Mouse (Mus musculus): Measurements from ENCODE around the gene Epha6. TPM values are rescaled to one million over a fixed set of nuclear protein-coding genes. Genes with fewer than 3 reads are reported as not detected.
A peak's percentile ranks its signal among the peaks of the same experiment; 100 is the strongest.
"Not testable (repeated sequence)": the region's sequence is repeated elsewhere in the genome, so short reads cannot be mapped to it uniquely, and the experiment has no call there.

Epha6 gene
- polyA plus RNA-seq, 1 experiment from 2014 or later: 4.4 TPM

DNA sequence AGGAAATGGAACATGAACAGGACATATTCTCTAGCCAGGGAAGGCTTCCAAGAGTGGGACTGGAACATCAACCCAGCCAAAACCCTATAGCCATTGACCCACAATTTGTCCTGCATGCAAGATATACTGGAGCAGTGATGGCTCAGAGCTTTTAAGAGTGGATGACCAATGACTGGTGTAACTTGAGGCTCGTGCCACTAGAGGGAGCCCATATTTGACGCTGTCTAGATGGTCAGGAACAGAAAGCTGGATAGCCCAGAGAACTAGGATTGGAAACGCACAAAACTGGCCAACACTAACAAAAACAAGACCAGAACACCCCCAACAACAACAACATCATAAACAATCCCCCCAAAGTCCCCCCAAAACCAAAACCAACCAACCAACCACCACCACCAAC is 758.8 kb downstream of the Epha6 start:
- ATAC-seq (ENCODE audit: low read depth): peak; percentile 36; the same call in 1 of the 2 replicates

DNA sequence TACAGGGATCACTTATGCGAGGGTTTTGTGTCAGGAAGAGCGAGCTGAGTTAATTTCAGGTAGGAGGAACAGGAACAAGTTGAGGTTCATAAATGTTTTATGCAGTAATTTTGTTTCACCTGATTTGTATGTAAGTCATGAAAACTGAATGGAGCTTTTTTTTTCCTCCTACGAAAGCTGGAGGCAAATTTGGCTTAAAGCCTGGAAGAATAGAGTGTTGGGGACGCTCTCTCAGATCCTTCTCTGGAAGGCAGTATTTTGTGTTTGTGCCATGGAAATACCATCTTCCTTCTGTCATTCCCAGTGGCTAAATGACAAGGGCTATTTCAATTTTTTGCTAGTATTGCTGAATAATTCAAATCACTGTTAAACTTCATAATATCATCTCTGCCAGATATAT is 768.6 kb downstream of the Epha6 start:
- Histone ChIP-seq H3K36me3 (no peaks in the 10 kb centered on the region), H3K9ac (no peak overlapping the region), H3K27ac (replicated peaks) (no peak overlapping the region), H3K27me3 (no peaks in the 10 kb centered on the region), H3K4me3 (no peak overlapping the region), H3K4me1 (replicated peaks) (no peaks in the 10 kb centered on the region), H3K4me2 (no peak overlapping the region), H3K9me3 (no peaks in the 10 kb centered on the region)
- no peak for ATAC-seq (ENCODE audit: low read depth)
- WGBS: 77% methylated on average over 4 of the region's 4 CpGs

More for the DNA sequence above, 758.8 kb downstream of the Epha6 start:
- Histone ChIP-seq H3K27me3 (no peaks in the 10 kb centered on the region), H3K9ac (no peak overlapping the region), H3K4me3 (no peak overlapping the region), H3K27ac (replicated peaks) (no peak overlapping the region), H3K4me1 (replicated peaks) (no peaks in the 10 kb centered on the region), H3K9me3 (no peaks in the 10 kb centered on the region), H3K4me2 (no peak overlapping the region), H3K36me3 (no peaks in the 10 kb centered on the region)
- WGBS: 18% methylated on average over 3 of the region's 3 CpGs

DNA sequence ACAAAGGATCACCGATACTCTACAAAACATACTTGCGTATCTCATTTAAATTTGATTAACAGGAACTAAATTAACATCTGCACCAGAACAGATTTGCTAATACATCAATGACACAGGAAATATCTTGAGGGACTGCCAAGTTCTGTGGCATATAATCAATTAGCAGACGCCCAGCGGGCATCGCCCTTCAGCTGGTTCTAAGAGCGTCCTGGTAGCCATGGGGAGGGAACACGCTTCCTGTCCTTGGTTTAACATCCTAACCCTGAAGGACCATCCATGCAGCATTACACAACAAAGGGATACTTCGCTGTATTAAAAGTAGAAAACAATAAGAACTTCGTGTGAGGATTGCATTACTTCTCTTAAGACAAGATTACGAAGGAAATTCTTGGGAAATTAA is 769.0 kb downstream of the Epha6 start:
- 70% methylated on average over 10 of the region's 10 CpGs for WGBS
- Histone ChIP-seq H3K4me1 (replicated peaks) (no peaks in the 10 kb centered on the region), H3K27ac (replicated peaks) (no peak overlapping the region), H3K9me3 (no peaks in the 10 kb centered on the region), H3K4me2 (no peak overlapping the region), H3K9ac (no peak overlapping the region), H3K36me3 (no peaks in the 10 kb centered on the region), H3K27me3 (no peaks in the 10 kb centered on the region), H3K4me3 (no peak overlapping the region)
- no peak for ATAC-seq (ENCODE audit: low read depth)

DNA sequence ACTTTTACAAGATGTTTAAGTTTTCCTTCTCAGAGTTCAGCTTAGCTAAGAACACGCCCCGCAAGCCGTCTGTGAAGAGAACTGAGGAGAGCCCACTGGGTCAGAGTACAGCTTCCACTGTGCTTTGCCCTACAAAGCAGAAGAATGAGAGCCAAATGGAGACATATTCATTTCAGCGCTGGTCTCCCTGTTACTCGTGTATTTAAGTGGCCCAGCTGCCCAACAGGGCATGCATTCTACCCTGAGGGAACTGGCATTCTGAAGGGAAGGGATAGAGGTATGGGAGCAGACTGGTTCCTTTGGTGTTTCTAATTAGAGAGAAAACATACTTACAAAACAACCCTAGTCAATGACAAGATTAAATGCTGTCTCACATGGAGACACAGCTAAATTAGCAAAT is 772.9 kb downstream of the Epha6 start:
- WGBS: 68% methylated on average over 5 of the region's 5 CpGs
- no peak overlapping the region for H3K4me3 ChIP-seq
- no peaks in the 10 kb centered on the region for H3K9me3 ChIP-seq
- no peaks in the 10 kb centered on the region for H3K4me1 ChIP-seq (replicated peaks)
- H3K27ac ChIP-seq (replicated peaks): no peak overlapping the region
- H3K27me3 ChIP-seq: no peaks in the 10 kb centered on the region
- no peak for ATAC-seq (ENCODE audit: low read depth)
- no peaks in the 10 kb centered on the region for H3K36me3 ChIP-seq
- no peak overlapping the region for H3K9ac ChIP-seq
- no peak overlapping the region for H3K4me2 ChIP-seq

DNA sequence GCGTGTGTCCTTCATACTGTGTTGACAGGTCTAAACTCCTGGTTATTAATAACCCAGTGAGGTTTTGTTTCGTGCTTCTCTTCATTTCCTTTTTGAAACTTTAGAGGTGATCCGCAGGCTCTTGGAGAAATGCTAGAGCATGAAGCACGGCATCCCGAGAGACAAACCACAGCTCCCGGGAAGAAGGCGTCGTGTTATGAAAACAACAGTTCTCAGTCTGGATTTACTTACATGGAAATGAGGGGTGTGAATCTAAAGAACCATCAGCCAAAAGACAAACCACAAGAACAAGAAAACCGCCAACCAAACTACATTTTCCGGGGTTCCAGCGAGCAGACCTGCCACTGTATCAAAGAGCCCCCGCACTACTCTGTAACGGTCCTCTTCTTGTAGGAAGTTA is 775.7 kb downstream of the Epha6 start:
- Histone ChIP-seq H3K4me2 (no peak overlapping the region), H3K4me1 (replicated peaks) (no peaks in the 10 kb centered on the region), H3K4me3 (no peak overlapping the region), H3K9me3 (no peaks in the 10 kb centered on the region), H3K36me3 (no peaks in the 10 kb centered on the region), H3K27me3 (no peaks in the 10 kb centered on the region), H3K27ac (replicated peaks) (no peak overlapping the region), H3K9ac (no peak overlapping the region)
- 89% methylated on average over 13 of the region's 13 CpGs for WGBS
- no peak for ATAC-seq (ENCODE audit: low read depth)

DNA sequence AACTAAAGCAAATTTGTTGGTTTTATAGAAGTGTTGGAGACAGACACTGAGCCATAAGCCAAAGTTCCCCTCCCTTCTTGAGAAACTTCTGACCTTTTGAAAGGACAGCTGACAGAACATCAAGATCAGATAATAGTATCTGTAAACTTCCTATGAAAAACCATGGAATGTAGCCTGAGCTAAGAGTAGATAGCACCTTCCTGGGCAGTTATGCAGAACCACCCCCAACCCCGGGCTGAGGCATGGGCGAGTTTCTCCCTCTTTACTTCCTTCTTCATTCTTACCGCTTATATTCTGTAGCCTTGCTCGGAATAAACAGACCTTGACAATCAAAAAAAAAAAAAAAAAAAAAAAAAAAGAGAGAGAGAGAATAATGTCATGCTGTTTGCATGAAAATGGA is 805.5 kb downstream of the Epha6 start:
- not testable (repeated sequence) for ATAC-seq (ENCODE audit: low read depth); H3K9ac ChIP-seq

DNA sequence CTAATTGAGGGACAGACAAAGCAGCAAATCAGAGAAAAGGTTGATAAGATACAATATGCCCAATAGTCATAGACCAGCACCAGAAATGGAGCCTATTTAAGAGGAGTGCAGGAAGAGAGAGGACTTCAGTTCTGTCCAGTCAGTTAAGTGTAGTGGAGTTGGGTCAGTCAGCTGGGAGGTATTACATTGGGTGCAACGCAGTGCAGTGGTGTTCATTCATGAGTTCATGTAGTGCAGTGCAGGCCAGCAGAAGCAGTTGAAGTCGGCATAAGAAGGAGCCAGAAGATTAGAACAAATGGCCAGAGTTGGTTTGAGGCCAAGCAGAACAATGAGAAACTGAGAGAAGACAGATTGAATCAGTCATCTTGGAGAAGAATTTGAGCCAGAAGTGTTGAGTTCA is 833.0 kb downstream of the Epha6 start:
- Histone ChIP-seq H3K27me3 (no peaks in the 10 kb centered on the region), H3K27ac (replicated peaks) (no peak overlapping the region)
- 90% methylated on average over 2 of the region's 2 CpGs for WGBS

More for the DNA sequence above, 805.5 kb downstream of the Epha6 start:
- H3K4me1 ChIP-seq (replicated peaks); H3K27ac ChIP-seq (replicated peaks); H3K4me3 ChIP-seq; H3K4me2 ChIP-seq; H3K27me3 ChIP-seq; H3K36me3 ChIP-seq; H3K9me3 ChIP-seq: not testable (repeated sequence)
- WGBS: 86% methylated on average over 4 of the region's 4 CpGs

DNA sequence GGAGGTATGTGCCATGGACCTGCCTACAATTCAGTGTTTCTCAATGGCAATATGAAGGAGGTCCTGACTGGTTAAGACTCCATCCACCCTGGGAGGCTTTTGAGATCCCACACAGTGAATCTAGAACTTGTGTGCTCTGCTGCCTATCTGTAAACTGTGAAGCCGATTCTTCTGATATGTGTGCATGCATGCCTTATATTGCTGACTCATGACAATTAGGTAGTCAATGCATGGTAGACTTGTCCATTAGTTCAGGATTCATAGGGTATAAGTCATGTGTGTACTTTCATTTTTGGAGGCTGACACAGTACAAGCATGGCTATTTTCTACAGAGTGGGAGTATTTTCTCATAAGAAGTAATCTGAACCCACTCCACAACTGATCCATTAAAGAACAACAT is 834.9 kb downstream of the Epha6 start:
- no peak overlapping the region for H3K9ac ChIP-seq
- 97% methylated on average over 1 of the region's 1 CpGs for WGBS
- no peaks in the 10 kb centered on the region for H3K4me1 ChIP-seq (replicated peaks)
- H3K27me3 ChIP-seq: no peaks in the 10 kb centered on the region
- no peak overlapping the region for H3K4me2 ChIP-seq
- H3K9me3 ChIP-seq: no peaks in the 10 kb centered on the region
- H3K36me3 ChIP-seq: no peaks in the 10 kb centered on the region
- no peak for ATAC-seq (ENCODE audit: low read depth)
- H3K27ac ChIP-seq (replicated peaks): no peak overlapping the region
- no peak overlapping the region for H3K4me3 ChIP-seq

More for the DNA sequence above, 833.0 kb downstream of the Epha6 start:
- H3K4me3 ChIP-seq: no peak overlapping the region
- H3K9me3 ChIP-seq: no peaks in the 10 kb centered on the region
- H3K36me3 ChIP-seq: no peaks in the 10 kb centered on the region
- no peak overlapping the region for H3K9ac ChIP-seq
- no peaks in the 10 kb centered on the region for H3K4me1 ChIP-seq (replicated peaks)
- no peak overlapping the region for H3K4me2 ChIP-seq
- no peak for ATAC-seq (ENCODE audit: low read depth)

DNA sequence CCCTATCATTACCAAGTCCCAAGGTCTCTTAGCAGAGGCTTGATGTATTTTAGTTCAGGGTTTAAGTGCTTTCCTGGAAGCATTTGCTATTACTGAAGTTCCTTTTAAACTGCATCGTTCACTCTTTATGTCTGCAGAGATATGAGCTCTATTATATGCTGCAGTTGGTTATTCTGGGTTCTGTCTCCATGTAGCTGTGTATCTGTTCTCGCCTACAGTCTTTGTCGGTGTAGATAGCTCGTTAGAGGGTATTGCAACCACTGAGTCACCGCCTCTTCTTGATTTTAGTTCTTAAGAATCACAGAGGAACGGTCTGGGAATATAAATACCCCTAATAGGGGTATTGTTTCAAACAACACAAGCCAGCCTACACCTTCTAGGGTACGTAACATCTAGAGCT is 835.4 kb downstream of the Epha6 start:
- Histone ChIP-seq H3K27me3 (no peaks in the 10 kb centered on the region), H3K9ac (no peak overlapping the region), H3K4me3 (no peak overlapping the region), H3K4me2 (no peak overlapping the region), H3K27ac (replicated peaks) (no peak overlapping the region), H3K9me3 (no peaks in the 10 kb centered on the region), H3K36me3 (no peaks in the 10 kb centered on the region), H3K4me1 (replicated peaks) (no peaks in the 10 kb centered on the region)
- no peak for ATAC-seq (ENCODE audit: low read depth)
- 84% methylated on average over 7 of the region's 7 CpGs for WGBS

DNA sequence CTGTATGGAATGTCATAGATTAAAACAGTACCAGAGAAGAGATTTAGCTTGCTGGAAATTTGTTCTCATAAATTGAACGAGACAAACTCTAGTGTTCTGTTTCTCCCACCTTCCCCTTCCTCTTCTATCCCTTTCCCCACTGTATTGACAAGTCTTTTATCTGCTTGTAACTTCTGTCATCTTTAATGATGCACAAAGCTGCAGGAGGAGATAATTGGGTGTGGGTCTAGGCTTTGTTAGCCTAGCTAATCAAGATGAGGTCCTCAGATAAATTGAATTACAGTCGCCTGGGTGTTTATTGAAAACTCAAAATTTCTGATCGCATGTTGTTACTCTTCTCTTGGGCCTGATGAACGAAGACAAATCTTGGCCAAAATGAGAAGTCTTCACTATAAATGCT is 844.5 kb downstream of the Epha6 start:
- no peak for ATAC-seq (ENCODE audit: low read depth)
- H3K27ac ChIP-seq (replicated peaks): no peak overlapping the region
- no peaks in the 10 kb centered on the region for H3K9me3 ChIP-seq
- 88% methylated on average over 4 of the region's 4 CpGs for WGBS
- no peak overlapping the region for H3K4me3 ChIP-seq
- no peak overlapping the region for H3K9ac ChIP-seq
- H3K27me3 ChIP-seq: no peaks in the 10 kb centered on the region
- no peaks in the 10 kb centered on the region for H3K36me3 ChIP-seq
- no peak overlapping the region for H3K4me2 ChIP-seq
- H3K4me1 ChIP-seq (replicated peaks): no peaks in the 10 kb centered on the region

DNA sequence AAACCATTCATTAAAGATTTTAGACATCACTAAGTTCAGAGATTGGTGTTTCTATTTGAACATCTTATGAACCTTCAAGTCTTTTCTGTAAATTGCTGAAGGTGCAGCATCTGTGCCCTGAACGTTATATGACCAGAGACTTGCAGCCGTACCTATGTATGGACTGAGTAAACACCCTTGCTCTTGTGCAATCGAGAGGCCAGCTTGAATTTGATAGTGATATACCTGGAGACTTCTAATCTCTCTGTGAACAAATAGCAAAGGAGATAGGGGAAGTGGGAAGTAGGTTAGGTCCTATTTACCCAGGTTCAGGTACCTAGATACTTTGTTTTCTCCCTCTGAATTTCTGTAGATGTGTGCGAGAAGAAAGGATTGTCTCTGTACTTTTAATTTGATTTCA is 854.4 kb downstream of the Epha6 start:
- H3K4me1 ChIP-seq (replicated peaks): no peaks in the 10 kb centered on the region
- no peak overlapping the region for H3K4me3 ChIP-seq
- no peak for ATAC-seq (ENCODE audit: low read depth)
- H3K9me3 ChIP-seq: no peaks in the 10 kb centered on the region
- no peak overlapping the region for H3K9ac ChIP-seq
- no peak overlapping the region for H3K4me2 ChIP-seq
- H3K27ac ChIP-seq (replicated peaks): no peak overlapping the region
- WGBS: 89% methylated on average over 4 of the region's 4 CpGs
- H3K27me3 ChIP-seq: no peaks in the 10 kb centered on the region
- no peaks in the 10 kb centered on the region for H3K36me3 ChIP-seq

DNA sequence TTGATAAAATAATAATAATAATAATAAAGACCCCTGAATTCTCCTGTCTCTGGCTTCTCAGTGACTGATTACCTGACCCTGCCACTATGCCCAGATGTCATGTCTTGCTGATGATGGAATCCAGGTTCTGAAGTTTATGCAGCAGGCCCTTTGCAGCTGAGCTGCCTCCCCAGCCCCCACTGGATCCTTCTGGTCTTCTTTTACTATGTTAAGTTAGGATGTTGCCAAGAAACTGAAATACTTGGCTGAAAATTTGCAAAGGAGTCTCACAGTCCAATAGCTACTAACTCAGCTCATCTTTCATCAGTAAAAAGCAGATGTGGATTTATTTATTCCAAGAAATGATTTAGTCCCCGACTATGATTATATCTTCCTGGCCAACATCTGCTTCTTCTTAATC is 861.7 kb downstream of the Epha6 start:
- Histone ChIP-seq H3K4me2 (no peak overlapping the region), H3K9ac (no peak overlapping the region), H3K27me3 (no peaks in the 10 kb centered on the region), H3K4me1 (replicated peaks) (no peaks in the 10 kb centered on the region), H3K27ac (replicated peaks) (no peak overlapping the region), H3K36me3 (no peaks in the 10 kb centered on the region), H3K9me3 (no peaks in the 10 kb centered on the region), H3K4me3 (no peak overlapping the region)
- WGBS: 93% methylated on average over 1 of the region's 1 CpGs
- no peak for ATAC-seq (ENCODE audit: low read depth)

DNA sequence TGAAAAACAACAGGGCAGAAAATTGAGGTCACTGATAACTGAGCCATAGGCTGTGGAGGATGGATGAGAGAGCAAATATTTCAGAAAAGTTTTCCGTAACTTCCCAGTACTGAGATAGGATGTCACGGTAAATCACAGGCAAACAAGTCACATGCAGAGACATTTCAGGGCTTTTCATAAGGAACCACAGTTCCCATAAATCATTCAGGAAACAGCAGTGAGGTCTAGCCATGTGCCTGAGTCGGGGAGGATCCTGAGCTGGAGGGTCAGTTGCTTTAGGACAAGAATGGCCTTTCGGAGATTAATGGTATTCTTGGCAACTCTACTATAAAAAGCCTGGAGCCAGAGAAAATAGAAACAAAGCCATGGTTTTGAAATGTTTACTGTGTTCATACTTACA is 889.8 kb downstream of the Epha6 start:
- no peaks in the 10 kb centered on the region for H3K27me3 ChIP-seq
- no peaks in the 10 kb centered on the region for H3K9me3 ChIP-seq
- no peak overlapping the region for H3K4me3 ChIP-seq
- no peaks in the 10 kb centered on the region for H3K36me3 ChIP-seq
- no peak overlapping the region for H3K9ac ChIP-seq
- no peak overlapping the region for H3K4me2 ChIP-seq
- no peak overlapping the region for H3K27ac ChIP-seq (replicated peaks)
- no peaks in the 10 kb centered on the region for H3K4me1 ChIP-seq (replicated peaks)
- WGBS: 62% methylated on average over 4 of the region's 4 CpGs
- ATAC-seq (ENCODE audit: low read depth): no peak
